In the genomic region with DNA sequence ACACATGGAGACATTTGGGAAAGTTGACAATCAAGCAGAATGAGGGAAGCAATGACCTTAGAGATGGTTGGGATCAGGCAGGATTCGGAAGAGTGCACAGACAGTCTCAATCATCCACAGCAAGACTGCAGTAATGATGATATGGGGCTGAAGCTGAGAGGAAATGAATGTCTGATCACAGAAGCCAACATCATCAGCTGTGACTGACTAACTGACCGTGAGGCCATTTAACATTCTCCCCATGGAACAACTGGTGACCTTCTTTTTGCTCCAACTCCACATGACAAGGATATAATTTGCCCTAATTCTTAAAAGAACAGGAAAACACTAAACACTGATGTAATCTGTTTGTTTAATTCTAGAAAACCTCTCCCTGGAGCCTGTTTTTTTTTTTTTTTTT, we compare ENCODE assay signal across 8 mouse cellular contexts.
"Had no signal": no experiment of that assay in that cellular context is flagged by ENCODE, and none has a peak within 500 bp of the region (broad histone marks: within the 10 kb centered on the region; RNA-seq: fewer than 3 reads in every experiment).

No protein-coding gene starts in this region.

- DNase-seq: kidney, adult 9 months; kidney, postnatal 4 days; liver; lung, adult 2 months; lung, postnatal 36 days; spleen, adult 18-20 months; thymus, adult 18-20 months; thymus, postnatal 14 days had no signal
